Mouse (Mus musculus): ENCODE measurements around the gene Gm10803. TPM values are rescaled to one million over a fixed set of nuclear protein-coding genes. Genes with fewer than 3 reads are reported as not detected.
"Not testable (repeated sequence)": the region's sequence is repeated elsewhere in the genome, so short reads cannot be mapped to it uniquely, and the experiment has no call there.

Gm10803 gene
- polyA plus RNA-seq (2015; fragmentation: Nextera tagmentation; extraction: Ambion mirVana), result not detected in 2 replicates

- H3K4me1 ChIP-seq (replicated peaks; ENCODE audit: control insufficient read depth, insufficient read depth, low read length); H3K4me2 ChIP-seq (replicated peaks; ENCODE audit: low read depth); ATAC-seq; H3K27me3 ChIP-seq (replicated peaks; ENCODE audit: control insufficient read depth, insufficient read depth, low read length); H3K27ac ChIP-seq (ENCODE audit: low read depth, low read length); H3K9me3 ChIP-seq (ENCODE audit: control insufficient read depth); H3K9ac ChIP-seq (ENCODE audit: low read depth, low read length); H3K4me3 ChIP-seq (ENCODE audit: low read depth, low read length); H3K36me3 ChIP-seq (ENCODE audit: control insufficient read depth, insufficient read depth): not testable (repeated sequence)
- WGBS, result 86% methylated on average over 2 of the region's 2 CpGs
Measured at GRCm38 (mm10) chr2:93560268-93560667, at the start of gene Gm10803. Gene Gm10803, plus strand, starts transcription at chr2:93560568.

- Histone ChIP-seq H3K9me3 (ENCODE audit: control insufficient read depth) (no peaks in the 10 kb centered on the region), H3K27ac (ENCODE audit: low read depth, low read length) (no peak overlapping the region), H3K4me3 (ENCODE audit: low read depth, low read length) (no peak overlapping the region), H3K4me2 (replicated peaks; ENCODE audit: low read depth) (no peak overlapping the region), H3K9ac (ENCODE audit: low read depth, low read length) (no peak overlapping the region), H3K4me1 (replicated peaks; ENCODE audit: control insufficient read depth, insufficient read depth, low read length) (no peaks in the 10 kb centered on the region), H3K36me3 (ENCODE audit: control insufficient read depth, insufficient read depth) (no peaks in the 10 kb centered on the region), H3K27me3 (replicated peaks; ENCODE audit: control insufficient read depth, insufficient read depth, low read length) (no peaks in the 10 kb centered on the region)
- no peak for ATAC-seq
- TF ChIP-seq CTCF (IDR thresholded peaks at IDR 0.05; ENCODE audit: low read depth), result no peak
- WGBS, result 100% methylated on average over 1 of the region's 1 CpGs
Measured at GRCm38 (mm10) chr2:93510839-93511238, 49.5 kb upstream of the Gm10803 start.

- H3K4me2 ChIP-seq (replicated peaks; ENCODE audit: low read depth), result no peak overlapping the region
- H3K27ac ChIP-seq (ENCODE audit: low read depth, low read length), result no peak overlapping the region
- 59% methylated on average over 7 of the region's 7 CpGs for whole genome bisulfite sequencing
- ATAC-seq, result no peak
- no peak overlapping the region for H3K4me3 ChIP-seq (ENCODE audit: low read depth, low read length)
- TF ChIP-seq CTCF (IDR thresholded peaks at IDR 0.05; ENCODE audit: low read depth), result no peak
- H3K9ac ChIP-seq (ENCODE audit: low read depth, low read length), result no peak overlapping the region
- no peaks in the 10 kb centered on the region for H3K9me3 ChIP-seq (ENCODE audit: control insufficient read depth)
- no peaks in the 10 kb centered on the region for H3K36me3 ChIP-seq (ENCODE audit: control insufficient read depth, insufficient read depth)
- no peaks in the 10 kb centered on the region for H3K4me1 ChIP-seq (replicated peaks; ENCODE audit: control insufficient read depth, insufficient read depth, low read length)
- no peaks in the 10 kb centered on the region for H3K27me3 ChIP-seq (replicated peaks; ENCODE audit: control insufficient read depth, insufficient read depth, low read length)
Measured at GRCm38 (mm10) chr2:93512130-93512529, 48.2 kb upstream of the Gm10803 start.

GRCm38 (mm10) chr2:93515246-93515645 is 45.1 kb upstream of the Gm10803 start:
- no peak for TF ChIP-seq CTCF (IDR thresholded peaks at IDR 0.05; ENCODE audit: low read depth)
- 85% methylated on average over 4 of the region's 4 CpGs for WGBS
- Histone ChIP-seq H3K27me3 (replicated peaks; ENCODE audit: control insufficient read depth, insufficient read depth, low read length) (no peaks in the 10 kb centered on the region), H3K4me2 (replicated peaks; ENCODE audit: low read depth) (no peak overlapping the region), H3K9me3 (ENCODE audit: control insufficient read depth) (no peaks in the 10 kb centered on the region), H3K4me1 (replicated peaks; ENCODE audit: control insufficient read depth, insufficient read depth, low read length) (no peaks in the 10 kb centered on the region), H3K27ac (ENCODE audit: low read depth, low read length) (no peak overlapping the region), H3K4me3 (ENCODE audit: low read depth, low read length) (no peak overlapping the region), H3K9ac (ENCODE audit: low read depth, low read length) (no peak overlapping the region), H3K36me3 (ENCODE audit: control insufficient read depth, insufficient read depth) (no peaks in the 10 kb centered on the region)
- ATAC-seq, result no peak

GRCm38 (mm10) chr2:93521042-93521441 is 39.3 kb upstream of the Gm10803 start:
- H3K36me3 ChIP-seq (ENCODE audit: control insufficient read depth, insufficient read depth), result no peaks in the 10 kb centered on the region
- WGBS, result 62% methylated on average over 4 of the region's 4 CpGs
- H3K4me2 ChIP-seq (replicated peaks; ENCODE audit: low read depth), result no peak overlapping the region
- H3K27me3 ChIP-seq (replicated peaks; ENCODE audit: control insufficient read depth, insufficient read depth, low read length), result no peaks in the 10 kb centered on the region
- H3K9ac ChIP-seq (ENCODE audit: low read depth, low read length), result no peak overlapping the region
- H3K9me3 ChIP-seq (ENCODE audit: control insufficient read depth), result no peaks in the 10 kb centered on the region
- TF ChIP-seq CTCF (IDR thresholded peaks at IDR 0.05; ENCODE audit: low read depth), result no peak
- no peak for ATAC-seq
- no peak overlapping the region for H3K27ac ChIP-seq (ENCODE audit: low read depth, low read length)
- H3K4me1 ChIP-seq (replicated peaks; ENCODE audit: control insufficient read depth, insufficient read depth, low read length), result no peaks in the 10 kb centered on the region
- H3K4me3 ChIP-seq (ENCODE audit: low read depth, low read length), result no peak overlapping the region

- no peak for TF ChIP-seq CTCF (IDR thresholded peaks at IDR 0.05; ENCODE audit: low read depth)
Measured at GRCm38 (mm10) chr2:93521571-93521970, 38.8 kb upstream of the Gm10803 start.

GRCm38 (mm10) chr2:93522005-93522404 is 38.4 kb upstream of the Gm10803 start:
- 65% methylated on average over 16 of the region's 16 CpGs for WGBS
- no peak overlapping the region for H3K4me2 ChIP-seq (replicated peaks; ENCODE audit: low read depth)

More at GRCm38 (mm10) chr2:93521571-93521970, 38.8 kb upstream of the Gm10803 start:
- Histone ChIP-seq H3K9ac (ENCODE audit: low read depth, low read length) (no peak overlapping the region), H3K27me3 (replicated peaks; ENCODE audit: control insufficient read depth, insufficient read depth, low read length) (no peaks in the 10 kb centered on the region), H3K27ac (ENCODE audit: low read depth, low read length) (no peak overlapping the region), H3K36me3 (ENCODE audit: control insufficient read depth, insufficient read depth) (no peaks in the 10 kb centered on the region), H3K4me3 (ENCODE audit: low read depth, low read length) (no peak overlapping the region), H3K4me2 (replicated peaks; ENCODE audit: low read depth) (no peak overlapping the region), H3K4me1 (replicated peaks; ENCODE audit: control insufficient read depth, insufficient read depth, low read length) (no peaks in the 10 kb centered on the region), H3K9me3 (ENCODE audit: control insufficient read depth) (no peaks in the 10 kb centered on the region)
- 68% methylated on average over 6 of the region's 6 CpGs for WGBS
- no peak for ATAC-seq

More at GRCm38 (mm10) chr2:93522005-93522404, 38.4 kb upstream of the Gm10803 start:
- Histone ChIP-seq H3K4me3 (ENCODE audit: low read depth, low read length) (no peak overlapping the region), H3K36me3 (ENCODE audit: control insufficient read depth, insufficient read depth) (no peaks in the 10 kb centered on the region), H3K27me3 (replicated peaks; ENCODE audit: control insufficient read depth, insufficient read depth, low read length) (no peaks in the 10 kb centered on the region), H3K9me3 (ENCODE audit: control insufficient read depth) (no peaks in the 10 kb centered on the region), H3K9ac (ENCODE audit: low read depth, low read length) (no peak overlapping the region), H3K27ac (ENCODE audit: low read depth, low read length) (no peak overlapping the region), H3K4me1 (replicated peaks; ENCODE audit: control insufficient read depth, insufficient read depth, low read length) (no peaks in the 10 kb centered on the region)
- no peak for TF ChIP-seq CTCF (IDR thresholded peaks at IDR 0.05; ENCODE audit: low read depth)
- ATAC-seq, result no peak
